Mouse (Mus musculus): ENCODE data around the gene Meox1. TPM values are rescaled to one million over a fixed set of nuclear protein-coding genes. Genes with fewer than 3 reads are reported as not detected.
A peak's percentile ranks its signal among the peaks of the same experiment; 100 is the strongest.

Meox1 gene
- polyA plus RNA-seq, 1 experiment, result 0.02 TPM

DNA sequence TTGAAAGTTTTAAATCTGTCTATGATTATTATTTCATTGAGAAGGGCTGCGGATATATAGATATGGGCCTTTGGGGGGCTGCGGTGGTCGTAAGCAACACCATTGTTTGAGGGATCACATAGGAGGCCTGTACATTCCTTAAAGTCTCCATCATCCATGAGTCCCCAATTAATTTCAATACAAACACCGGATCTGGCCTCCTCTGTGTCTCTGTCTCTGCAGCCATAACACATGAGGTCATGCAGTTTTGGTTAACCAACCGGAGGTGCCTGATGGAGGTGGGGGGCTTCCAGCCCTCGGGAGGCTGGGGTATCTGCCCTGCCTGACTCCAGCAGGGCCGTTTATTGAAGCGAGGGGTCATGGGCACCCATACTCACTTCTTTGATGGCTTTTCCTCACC lies 63.6 kb downstream of the Meox1 start:
- TF ChIP-seq CTCF (IDR thresholded peaks at IDR 0.05; ENCODE audit: control insufficient read depth, insufficient read depth, insufficient read length) (no peak), FOSL1 (IDR thresholded peaks at IDR 0.05; ENCODE audit: insufficient read depth, low read length, poor library complexity, severe bottlenecking) (no peak), MAX (IDR thresholded peaks at IDR 0.05) (no peak), MYOG (IDR thresholded peaks at IDR 0.05; ENCODE audit: control insufficient read depth, extremely low read depth, insufficient read length) (no peak), USF1 (IDR thresholded peaks at IDR 0.05; ENCODE audit: low read depth) (no peak), CEBPB (IDR thresholded peaks at IDR 0.05; ENCODE audit: low read depth) (no peak), MYOD1 (IDR thresholded peaks at IDR 0.05; ENCODE audit: control insufficient read depth, insufficient read length, low read depth) (no peak)
- Histone ChIP-seq H3K27me3 (ENCODE audit: control insufficient read depth, insufficient read depth, insufficient read length) (no peaks in the 10 kb centered on the region), H3K4me3 (ENCODE audit: insufficient read depth, poor library complexity, severe bottlenecking) (no peak overlapping the region), H3ac (ENCODE audit: control insufficient read depth, insufficient read length, low read depth) (no peak overlapping the region), H3K79me2 (ENCODE audit: control insufficient read depth, insufficient read depth) (no peaks in the 10 kb centered on the region), H3K79me3 (ENCODE audit: low read depth) (no peaks in the 10 kb centered on the region), H3K36me3 (ENCODE audit: control insufficient read depth, insufficient read depth) (no peaks in the 10 kb centered on the region)

- no peak for TF ChIP-seq CEBPB (IDR thresholded peaks at IDR 0.05; ENCODE audit: low read depth)
- TF ChIP-seq MYOD1 (IDR thresholded peaks at IDR 0.05; ENCODE audit: control insufficient read depth, insufficient read length, low read depth), result peak; percentile 25
- no peaks in the 10 kb centered on the region for H3K36me3 ChIP-seq (ENCODE audit: control insufficient read depth, insufficient read depth)
- no peaks in the 10 kb centered on the region for H3K79me3 ChIP-seq (ENCODE audit: low read depth)
- no peaks in the 10 kb centered on the region for H3K27me3 ChIP-seq (ENCODE audit: control insufficient read depth, insufficient read depth, insufficient read length)
- H3K4me3 ChIP-seq (ENCODE audit: insufficient read depth, poor library complexity, severe bottlenecking), result no peak overlapping the region
- no peaks in the 10 kb centered on the region for H3K79me2 ChIP-seq (ENCODE audit: control insufficient read depth, insufficient read depth)
- peak overlapping the region; percentile 18 for H3ac ChIP-seq (ENCODE audit: control insufficient read depth, insufficient read length, low read depth)
Measured at GRCm38 (mm10) chr11:101830112-101830511, 64.1 kb downstream of the Meox1 start.

DNA sequence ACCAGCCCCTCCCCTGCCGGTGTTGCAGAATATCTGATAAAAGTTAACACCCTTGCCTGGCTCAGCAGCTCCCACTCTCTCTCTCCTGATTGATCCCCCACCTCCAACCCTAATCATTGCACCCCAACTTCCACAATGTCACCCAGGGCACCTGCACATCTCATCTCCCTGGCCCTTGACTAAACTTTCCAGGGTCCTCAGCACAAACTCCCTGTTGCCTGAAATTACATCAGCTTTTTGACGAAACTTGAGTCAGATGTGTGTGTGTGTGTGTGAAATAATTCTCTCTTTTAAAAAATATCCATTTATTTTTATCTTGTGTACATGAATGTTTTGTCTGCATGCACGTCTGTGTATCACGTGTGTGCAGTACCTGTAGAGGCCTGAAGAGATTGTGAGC lies 65.5 kb downstream of the Meox1 start:
- Histone ChIP-seq H3K4me3 (ENCODE audit: insufficient read depth, poor library complexity, severe bottlenecking) (no peak overlapping the region), H3K79me2 (ENCODE audit: control insufficient read depth, insufficient read depth) (no peaks in the 10 kb centered on the region), H3K27me3 (ENCODE audit: control insufficient read depth, insufficient read depth, insufficient read length) (no peaks in the 10 kb centered on the region), H3K79me3 (ENCODE audit: low read depth) (no peaks in the 10 kb centered on the region), H3ac (ENCODE audit: control insufficient read depth, insufficient read length, low read depth) (no peak overlapping the region), H3K36me3 (ENCODE audit: control insufficient read depth, insufficient read depth) (no peaks in the 10 kb centered on the region)
- TF ChIP-seq USF1 (IDR thresholded peaks at IDR 0.05; ENCODE audit: low read depth), result no peak
- TF ChIP-seq MYOG (IDR thresholded peaks at IDR 0.05; ENCODE audit: control insufficient read depth, extremely low read depth, insufficient read length), result no peak
- no peak for TF ChIP-seq CTCF (IDR thresholded peaks at IDR 0.05; ENCODE audit: control insufficient read depth, insufficient read depth, insufficient read length)
- TF ChIP-seq FOSL1 (IDR thresholded peaks at IDR 0.05; ENCODE audit: insufficient read depth, low read length, poor library complexity, severe bottlenecking), result no peak
- no peak for TF ChIP-seq MAX (IDR thresholded peaks at IDR 0.05)
- no peak for TF ChIP-seq MYOD1 (IDR thresholded peaks at IDR 0.05; ENCODE audit: control insufficient read depth, insufficient read length, low read depth)
- no peak for TF ChIP-seq CEBPB (IDR thresholded peaks at IDR 0.05; ENCODE audit: low read depth)

Other genes with a start within 250 kb of the Meox1 start
- gene Arl4d, start 228.8 kb downstream of the Meox1 start, polyA plus RNA-seq (2012; fragmentation: generic; extraction: Trizol), result 2.5 TPM
- gene Dhx8, start 161.5 kb downstream of the Meox1 start, polyA plus RNA-seq (2012; fragmentation: generic; extraction: Trizol), result 17.1 TPM
- 67.5 TPM for gene Etv4, start 109.0 kb downstream of the Meox1 start, polyA plus RNA-seq (2012; fragmentation: generic; extraction: Trizol)
- 0.02 TPM for gene Sost, start 72.6 kb upstream of the Meox1 start, polyA plus RNA-seq (2012; fragmentation: generic; extraction: Trizol)
- not detected for gene Cfap97d1, start 89.9 kb upstream of the Meox1 start, polyA plus RNA-seq (2012; fragmentation: generic; extraction: Trizol)
- gene Dusp3, start 92.6 kb upstream of the Meox1 start, polyA plus RNA-seq (2012; fragmentation: generic; extraction: Trizol), result 32.0 TPM
- gene Mpp3, start 134.1 kb upstream of the Meox1 start, polyA plus RNA-seq (2012; fragmentation: generic; extraction: Trizol), result 0.14 TPM
- not detected for gene Cd300lg, start 147.1 kb upstream of the Meox1 start, polyA plus RNA-seq (2012; fragmentation: generic; extraction: Trizol)
- 1.7 TPM for gene Mpp2, start 194.1 kb upstream of the Meox1 start, polyA plus RNA-seq (2012; fragmentation: generic; extraction: Trizol)
- not detected for gene Ppy, start 206.9 kb upstream of the Meox1 start, polyA plus RNA-seq (2012; fragmentation: generic; extraction: Trizol)
- gene Pyy, start 213.5 kb upstream of the Meox1 start, polyA plus RNA-seq (2012; fragmentation: generic; extraction: Trizol), result not detected

Data from C2C12 (cell line).